Mouse (Mus musculus) hindbrain, embryonic 10.5 days (tissue): ENCODE measurements around the gene Cyp2d22. TPM values are rescaled to one million over a fixed set of nuclear protein-coding genes. Genes with fewer than 3 reads are reported as not detected.

Source experiments
- DNase-seq: peaks from one replicate; pipeline ENCODE4 v3.0.0-alpha.2; 2017; ENCODE audit warnings: low spot score
- H3K27ac ChIP-seq: fragments of 300-500 bp; sonication (generic); 2 replicates; pipeline ENCODE4 v1.5.1; 2016; ENCODE audit warnings: mild to moderate bottlenecking, moderate library complexity
- H3K27me3 ChIP-seq: fragments of 300-500 bp; sonication (generic); 2 replicates; pipeline ENCODE4 v1.6.1; 2016; ENCODE audit warnings: mild to moderate bottlenecking; ENCODE audit not compliant: poor library complexity, insufficient read depth, severe bottlenecking
- H3K36me3 ChIP-seq: fragments of 300-500 bp; sonication (generic); 2 replicates; pipeline ENCODE4 v1.6.1; 2016; ENCODE audit warnings: mild to moderate bottlenecking, moderate library complexity
- H3K4me1 ChIP-seq: fragments of 300-500 bp; sonication (generic); replicated peaks from 2 replicates; pipeline ENCODE4 v1.6.1; 2016; ENCODE audit warnings: mild to moderate bottlenecking
- H3K4me3 ChIP-seq: fragments of 300-500 bp; sonication (generic); 2 replicates; pipeline ENCODE4 v1.5.1; 2016; ENCODE audit warnings: mild to moderate bottlenecking, moderate library complexity
- H3K9me3 ChIP-seq: fragments of 300-500 bp; sonication (generic); 2 replicates; pipeline ENCODE4 v1.6.1; 2016; ENCODE audit warnings: mild to moderate bottlenecking, moderate library complexity
- WGBS: fragments of 180-500 bp; shearing (Covaris S2); methylation state at CpG from one replicate; pipeline ENCODE4 v1.1.7; 2016; 5-methylcytosine and 5-hydroxymethylcytosine counted together
- polyA plus RNA-seq: library from polyadenylated mRNA; unstranded; fragments of >200 nt; fragmentation: Nextera tagmentation; extraction: Ambion mirVana; gene quantifications from 2 replicates; pipeline ENCODE4 v1.2.1, GENCODE M21; 2016

The Cyp2d22 gene
- polyA plus RNA-seq, 1 experiment from 2014 or later: 3.0 TPM

GRCm38 (mm10) chr15:82341036-82341501 lies 39.0 kb downstream of the Cyp2d22 start:
- Histone ChIP-seq H3K4me3 (peak overlapping the region; percentile 50), H3K9me3 (no peaks in the 10 kb centered on the region), H3K27ac (peak overlapping the region; percentile 87), H3K4me1 (peaks cover 68% of the 10 kb centered on the region), H3K27me3 (peaks cover 32% of the 10 kb centered on the region), H3K36me3 (peaks cover 1% of the 10 kb centered on the region)
- WGBS: 3% methylated on average over 40 of the region's 40 CpGs
- peak; percentile 47 for DNase-seq

GRCm38 (mm10) chr15:82340414-82341035 lies 39.5 kb downstream of the Cyp2d22 start:
- peaks cover 32% of the 10 kb centered on the region for H3K27me3 ChIP-seq
- H3K4me1 ChIP-seq: peaks cover 68% of the 10 kb centered on the region
- peak overlapping the region; percentile 50 for H3K4me3 ChIP-seq
- peak overlapping the region; percentile 87 for H3K27ac ChIP-seq
- DNase-seq: no peak
- H3K36me3 ChIP-seq: peaks cover 6% of the 10 kb centered on the region
- 36% methylated on average over 21 of the region's 21 CpGs for WGBS
- H3K9me3 ChIP-seq: no peaks in the 10 kb centered on the region

- peak overlapping the region; percentile 90; the same call in 1 of the 2 replicates for H3K27ac ChIP-seq
These were observed 40.3 kb downstream of the Cyp2d22 start for GRCm38 (mm10) chr15:82339634-82340254.

DNA sequence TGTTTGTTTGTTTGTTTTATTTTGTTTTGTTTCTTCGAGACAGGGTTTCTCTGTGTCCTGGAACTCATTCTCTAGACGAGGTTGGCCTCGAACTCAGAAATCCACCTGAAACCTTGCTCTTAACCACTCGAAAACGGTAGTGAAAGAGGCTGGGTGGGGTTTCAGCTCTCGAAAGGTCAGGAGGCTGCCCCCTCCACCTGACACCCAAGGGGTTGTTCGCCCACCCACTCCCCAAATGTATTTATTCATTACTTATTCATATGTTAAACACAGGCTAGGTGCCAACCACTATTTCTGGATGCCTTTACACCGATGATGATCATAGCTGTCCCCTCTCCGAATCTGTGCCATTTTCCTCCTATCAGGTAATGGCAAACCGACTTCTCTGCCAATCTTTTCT lies 40.9 kb downstream of the Cyp2d22 start:
- Histone ChIP-seq H3K9me3 (no peaks in the 10 kb centered on the region), H3K27ac (peak overlapping the region; percentile 90), H3K36me3 (peaks cover 20% of the 10 kb centered on the region), H3K4me3 (peak overlapping the region; percentile 60), H3K27me3 (peaks cover 32% of the 10 kb centered on the region), H3K4me1 (peaks cover 65% of the 10 kb centered on the region)
- 61% methylated on average over 10 of the region's 10 CpGs for WGBS
- no peak for DNase-seq

More at GRCm38 (mm10) chr15:82339634-82340254, 40.3 kb downstream of the Cyp2d22 start:
- H3K4me3 ChIP-seq: no peak overlapping the region
- no peak for DNase-seq
- peaks cover 32% of the 10 kb centered on the region for H3K27me3 ChIP-seq
- peaks cover 68% of the 10 kb centered on the region for H3K4me1 ChIP-seq
- WGBS: 80% methylated on average over 8 of the region's 8 CpGs
- no peaks in the 10 kb centered on the region for H3K9me3 ChIP-seq
- H3K36me3 ChIP-seq: peaks cover 14% of the 10 kb centered on the region

- WGBS: under 1% methylated on average over 41 of the region's 41 CpGs
- H3K4me1 ChIP-seq: peaks cover 60% of the 10 kb centered on the region
These were observed 41.4 kb downstream of the Cyp2d22 start, which contains the start of the genes Naga, Pheta2 and Smdt1 for GRCm38 (mm10) chr15:82338593-82339112. TSS of gene Naga (minus strand) at chr15:82338925. TSS of gene Pheta2 (plus strand) at chr15:82338942. TSS of gene Smdt1 (plus strand) at chr15:82338959.

DNA sequence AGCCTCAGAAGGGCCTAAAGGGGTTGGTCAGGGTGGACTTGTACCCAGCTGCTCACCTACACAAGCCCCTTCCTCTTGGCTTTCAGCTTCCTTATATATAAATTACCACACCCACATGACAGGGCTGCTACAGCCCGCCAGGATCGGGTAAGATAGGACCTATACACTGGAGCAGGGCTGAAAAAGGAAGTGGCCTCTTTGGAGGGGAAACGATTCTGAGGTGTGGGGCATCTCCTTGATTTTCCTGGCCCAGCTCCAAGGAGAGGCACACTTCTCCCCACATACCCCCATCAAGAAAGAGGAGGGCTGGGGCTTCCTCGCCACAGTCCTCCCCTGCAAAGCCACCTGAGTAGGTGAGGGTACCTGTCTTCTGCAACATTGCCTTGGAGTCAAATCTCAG lies 42.2 kb downstream of the Cyp2d22 start:
- 61% methylated on average over 4 of the region's 4 CpGs for WGBS
- Histone ChIP-seq H3K4me3 (peak overlapping the region; percentile 60), H3K27ac (peak overlapping the region; percentile 90), H3K36me3 (peaks cover 23% of the 10 kb centered on the region), H3K27me3 (peaks cover 32% of the 10 kb centered on the region), H3K4me1 (peaks cover 57% of the 10 kb centered on the region), H3K9me3 (no peaks in the 10 kb centered on the region)
- no peak for DNase-seq

More at GRCm38 (mm10) chr15:82338593-82339112, 41.4 kb downstream of the Cyp2d22 start, which contains the start of the genes Naga, Pheta2 and Smdt1:
- peak; percentile 96 for DNase-seq
- Histone ChIP-seq H3K27me3 (peaks cover 32% of the 10 kb centered on the region), H3K27ac (peak within 1 kb of the TSS; percentile 90), H3K36me3 (peaks cover 23% of the 10 kb centered on the region), H3K9me3 (no peaks in the 10 kb centered on the region), H3K4me3 (peak within 1 kb of the TSS; percentile 60)

DNA sequence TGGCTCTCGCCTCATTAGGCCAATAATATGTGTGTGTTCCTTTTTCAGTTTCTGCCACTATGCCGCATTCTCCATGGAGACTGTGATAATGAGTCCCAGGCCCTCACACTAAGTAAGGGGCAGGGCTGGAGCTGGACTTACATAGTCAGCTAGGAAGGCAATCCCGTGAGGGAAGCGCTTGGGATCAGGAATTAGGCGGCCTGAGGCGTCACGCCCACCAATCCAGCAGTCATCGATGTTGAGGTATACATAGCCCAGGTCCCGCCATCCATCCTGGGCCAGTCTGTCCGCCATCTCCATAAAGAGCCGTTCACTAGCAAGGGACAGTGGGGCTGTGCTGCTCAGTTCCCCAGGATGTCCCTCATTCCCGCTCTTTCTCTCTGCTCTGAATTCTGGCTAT lies 43.4 kb downstream of the Cyp2d22 start:
- Histone ChIP-seq H3K27ac (no peak overlapping the region), H3K27me3 (peaks cover 28% of the 10 kb centered on the region), H3K36me3 (peaks cover 29% of the 10 kb centered on the region), H3K9me3 (no peaks in the 10 kb centered on the region), H3K4me1 (peaks cover 51% of the 10 kb centered on the region), H3K4me3 (no peak overlapping the region)
- DNase-seq: no peak
- WGBS: 85% methylated on average over 12 of the region's 12 CpGs

DNA sequence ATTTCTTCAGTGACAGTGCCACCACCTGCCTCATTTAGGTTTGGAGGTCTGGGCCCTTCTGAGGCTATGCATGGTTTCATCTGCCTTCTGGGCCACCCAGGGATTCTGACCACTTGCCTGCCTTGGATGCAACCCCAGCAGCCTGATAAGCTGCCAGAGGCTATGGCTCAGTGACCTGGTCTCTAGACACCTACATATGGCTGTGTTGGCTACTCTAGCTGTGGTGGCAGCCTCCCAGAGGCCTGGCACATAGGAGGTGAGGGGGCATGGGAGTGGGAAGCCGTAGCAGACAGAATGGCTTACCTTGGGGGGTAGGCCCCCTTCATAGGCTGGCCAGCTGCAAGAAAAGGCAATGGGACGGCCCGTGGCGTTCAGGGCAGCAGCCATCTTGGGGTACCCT lies 44.9 kb downstream of the Cyp2d22 start:
- over 99% methylated on average over 4 of the region's 4 CpGs for WGBS
- peaks cover 47% of the 10 kb centered on the region for H3K4me1 ChIP-seq
- DNase-seq: no peak
- no peak overlapping the region for H3K27ac ChIP-seq
- peaks cover 33% of the 10 kb centered on the region for H3K36me3 ChIP-seq
- H3K4me3 ChIP-seq: no peak overlapping the region
- H3K27me3 ChIP-seq: peaks cover 14% of the 10 kb centered on the region
- H3K9me3 ChIP-seq: no peaks in the 10 kb centered on the region

- DNase-seq: no peak
- WGBS: 80% methylated on average over 2 of the region's 2 CpGs
- no peaks in the 10 kb centered on the region for H3K9me3 ChIP-seq
These were observed 54.7 kb downstream of the Cyp2d22 start for GRCm38 (mm10) chr15:82325382-82325781.

GRCm38 (mm10) chr15:82322195-82322594 lies 57.9 kb downstream of the Cyp2d22 start:
- Histone ChIP-seq H3K27me3 (no peaks in the 10 kb centered on the region), H3K9me3 (no peaks in the 10 kb centered on the region), H3K36me3 (no peaks in the 10 kb centered on the region), H3K4me1 (0 out of 2 replicates have a peak, but pooled peaks cover 6% of the 10 kb centered on the region), H3K27ac (no peak overlapping the region), H3K4me3 (no peak overlapping the region)
- 77% methylated on average over 8 of the region's 8 CpGs for WGBS
- no peak for DNase-seq

More at GRCm38 (mm10) chr15:82325382-82325781, 54.7 kb downstream of the Cyp2d22 start:
- Histone ChIP-seq H3K36me3 (peaks cover 14% of the 10 kb centered on the region), H3K27ac (no peak overlapping the region), H3K27me3 (no peaks in the 10 kb centered on the region), H3K4me3 (no peak overlapping the region), H3K4me1 (peaks cover 10% of the 10 kb centered on the region; the same call in 1 of the 2 replicates)
